Mouse (Mus musculus): ENCODE measurements around the gene Cdc26.

- no peak for TF ChIP-seq POLR2A (IDR thresholded peaks at IDR 0.05; ENCODE audit: borderline replicate concordance, extremely low read depth, insufficient read depth, insufficient read length, poor library complexity, severe bottlenecking)
- TF ChIP-seq CTCF (IDR thresholded peaks at IDR 0.05; ENCODE audit: borderline replicate concordance, extremely low read depth, insufficient read depth, insufficient read length): no peak
These were observed 17.4 kb upstream of the Cdc26 start for GRCm38 (mm10) chr4:62425891-62426290.
